Mouse (Mus musculus) embryonic stem cell, embryonic (primary cell): Measurements from ENCODE around the gene Itpk1.

Experiments
- CTCF ChIA-PET, 4 experiments: fragments of 300-600 bp in 2 of 4; fragments of 350-600 bp in 2 of 4; sonication (Branson Sonifier 250); formaldehyde crosslinking; loops; one replicate each; lab custom pipeline; 2022; ENCODE audit warnings: inconsistent platforms in 2 of 4; lab: Charles Lee
- POLR2A ChIA-PET, 4 experiments: fragments of 300-600 bp in 2 of 4; fragments of 350-600 bp in 2 of 4; sonication (Branson Sonifier 250); formaldehyde crosslinking; loops; one replicate each; lab custom pipeline; 2022; ENCODE audit warnings: antibody characterized with exemption in 4 of 4, inconsistent platforms in 1 of 4; lab: Charles Lee

The Itpk1 gene

DNA sequence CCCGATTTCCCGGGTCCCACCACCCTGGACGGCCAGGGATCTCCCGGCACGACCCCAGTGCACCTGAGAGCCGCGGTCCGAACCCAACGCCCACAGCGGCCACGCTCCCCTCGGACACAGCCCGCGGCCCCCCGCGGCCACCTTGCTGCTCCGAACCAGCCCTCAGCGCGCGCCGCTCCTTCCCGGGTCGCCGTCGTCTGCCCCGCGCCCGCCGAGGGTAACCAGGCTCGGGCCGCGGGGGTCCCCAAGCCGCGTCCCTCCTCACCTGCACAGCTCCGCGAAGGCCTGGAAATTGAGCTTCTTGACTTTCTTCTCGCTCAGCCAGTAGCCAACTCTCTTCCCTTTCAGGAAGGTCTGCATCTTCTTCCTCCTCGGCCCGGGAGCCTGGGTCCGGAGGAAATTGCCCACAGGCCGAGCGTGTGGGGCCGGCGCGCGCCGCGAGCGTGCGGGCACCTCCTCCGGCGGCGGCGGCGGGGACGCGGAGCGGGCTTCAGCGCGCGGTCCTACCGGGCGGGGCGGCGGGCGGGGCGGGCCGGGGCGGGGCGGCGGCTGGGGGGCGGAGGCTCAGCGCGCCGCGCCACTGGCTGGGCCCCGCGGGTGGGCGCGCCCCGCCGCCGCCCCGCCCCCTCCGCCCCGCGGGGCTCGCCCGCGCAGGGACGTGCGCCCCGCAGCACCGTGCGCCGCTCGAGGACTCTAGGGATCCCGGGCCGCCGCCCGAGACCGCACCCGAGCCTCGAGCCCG, at the start of gene Itpk1:
TSS of gene Itpk1 (minus strand) at position 474 of the 742 bp plus-strand sequence.
- POLR2A ChIA-PET = interaction anchor here (0.5 to 33.8 kb wide), 30 partner anchors 9 to 265 kb away, joined by 3 to 1125 read pairs (median 4); partner anchors contain the start of genes Gm28051 (in 1 of the 4), Gon7 (in 1 of the 4), Lgmn (in 1 of the 4) and Moap1 (in 1 of the 4)
- CTCF ChIA-PET = interaction anchor here (0.5 to 7.6 kb wide), 43 partner anchors 9 to 386 kb away, joined by 3 to 68 read pairs (median 5); partner anchors contain the start of genes Moap1 (in 2 of the 4), Tmem251 (in 2 of the 4), Gm28051 (in 1 of the 4) and Golga5 (in 1 of the 4)

DNA sequence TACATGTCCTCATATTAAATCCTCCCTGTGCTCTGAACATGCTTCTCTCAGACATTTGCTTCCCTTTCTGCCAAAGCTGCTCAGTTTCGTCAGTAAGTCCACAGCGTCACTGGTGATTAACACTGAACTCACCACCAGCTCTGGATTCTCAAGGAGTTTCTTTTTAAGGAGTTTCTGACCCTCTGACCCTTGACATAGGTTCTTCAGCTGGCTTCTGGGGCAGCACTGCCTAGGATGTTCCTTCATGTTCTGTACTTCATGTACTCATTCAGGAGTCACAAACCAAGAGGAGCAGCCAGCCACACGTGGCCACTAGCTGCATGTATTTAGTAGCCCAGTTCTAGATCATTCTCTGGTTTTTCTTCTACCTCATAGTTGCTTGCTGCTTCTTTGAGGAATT, 43.5 kb upstream of the Itpk1 start:
- ChIA-PET POLR2A (interaction anchor here in 2 of 4 experiments (0.6 to 3.6 kb wide), 8 partner anchors 8 to 422 kb away, joined by 3 to 29 read pairs (median 4); partner anchors contain the start of genes Gm28051 (in 2 of the 2), Gon7 (in 2 of the 2), Ubr7 (in 2 of the 2) and Gm20604 (in 1 of the 2)), CTCF (interaction anchor here in 2 of 4 experiments (0.6 to 1.1 kb wide), 2 partner anchors 8 to 248 kb away, joined by 3 read pairs; no protein-coding TSS in a partner anchor)

DNA sequence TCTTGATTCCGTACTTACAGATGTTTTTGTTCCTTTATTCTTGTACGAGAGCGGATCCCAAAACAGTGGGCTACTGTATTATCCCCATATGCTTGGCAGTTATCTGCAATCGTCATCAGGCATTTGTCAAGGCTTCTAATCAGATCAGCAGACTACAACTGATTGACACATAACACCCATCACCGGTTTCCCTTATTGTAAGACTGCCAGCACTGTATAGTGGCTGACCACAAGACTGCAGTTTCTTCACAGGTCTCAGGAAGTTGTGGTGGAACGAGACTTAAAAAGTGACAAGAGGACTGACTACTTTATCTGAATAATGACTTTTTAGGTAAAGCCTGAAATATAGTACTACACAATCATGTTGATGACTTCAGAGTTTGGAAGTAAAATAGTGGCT, 40.1 kb upstream of the Itpk1 start:
- CTCF ChIA-PET = interaction anchor here in 1 of 4 experiments (1.1 to 1.7 kb wide), 2 partner anchors 220 to 245 kb away, joined by 3 to 6 read pairs; no protein-coding TSS in a partner anchor

DNA sequence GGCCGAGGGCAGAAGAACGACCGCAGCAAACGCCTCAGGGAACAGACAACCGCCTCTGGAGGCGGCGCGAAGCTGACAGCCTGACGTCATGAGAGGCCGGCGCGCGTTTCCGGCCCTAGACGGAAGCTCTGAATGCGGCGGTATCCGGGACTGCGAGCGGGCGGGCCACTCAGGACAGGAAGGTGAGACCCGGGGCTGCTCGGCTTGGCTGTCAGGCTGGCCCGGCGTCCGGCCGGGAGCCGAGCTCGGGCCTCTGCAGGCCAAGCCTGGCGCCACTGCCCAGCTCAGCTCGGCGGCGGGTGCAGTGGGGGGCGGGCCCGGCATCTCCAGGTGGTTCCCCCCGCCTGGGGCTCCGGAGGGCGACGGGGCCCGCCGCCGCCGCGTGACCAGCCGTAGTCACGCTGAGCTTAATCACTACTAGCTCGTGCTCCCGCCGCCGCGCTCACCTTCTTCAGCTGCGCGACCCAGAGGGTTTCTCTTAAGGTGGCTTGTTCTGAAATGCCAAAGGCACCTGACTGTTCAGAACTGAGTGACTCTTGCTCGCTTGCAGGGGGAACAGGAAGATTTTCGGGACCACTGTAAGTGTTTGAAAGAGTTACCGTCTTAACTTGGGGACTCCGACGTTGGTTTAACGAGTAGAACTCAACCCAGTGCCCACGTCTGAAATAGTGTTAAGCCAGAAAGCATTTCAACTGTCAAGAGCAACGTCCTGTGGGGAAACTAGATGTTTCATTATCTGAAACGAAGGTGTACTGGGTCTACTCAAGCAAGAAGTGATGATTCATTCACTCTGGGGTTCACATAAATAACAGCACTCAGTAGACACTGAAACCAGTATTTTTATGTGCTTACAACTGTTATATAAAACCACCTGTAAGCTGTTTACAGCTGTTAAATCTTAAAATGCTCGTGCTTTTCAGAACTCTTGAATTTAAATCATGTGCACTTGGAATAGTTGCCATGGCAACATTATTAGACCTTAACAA, 39.2 kb upstream of the Itpk1 start, which contains the start of the genes Moap1 and Tmem251:
TSS of gene Moap1 (minus strand) at position 73 of the 986 bp plus-strand sequence.
TSS of gene Tmem251 (plus strand) at position 174 of the 986 bp plus-strand sequence.
- CTCF ChIA-PET = interaction anchor here in 3 of 4 experiments (0.6 to 1.7 kb wide), 17 partner anchors 8 to 275 kb away, joined by 3 to 7 read pairs (median 3); partner anchors contain the start of genes Itpk1 (in 2 of the 3), Gm28051 (in 1 of the 3), Golga5 (in 1 of the 3) and Gon7 (in 1 of the 3)

More for the DNA sequence above, 40.1 kb upstream of the Itpk1 start:
- POLR2A ChIA-PET = interaction anchor here in 3 of 4 experiments (1.2 to 4.1 kb wide), 15 partner anchors 10 to 787 kb away, joined by 3 to 60 read pairs (median 7); partner anchors contain the start of genes Gm20604 (in 2 of the 3), Gm28051 (in 2 of the 3), Gon7 (in 2 of the 3) and Ubr7 (in 2 of the 3)

DNA sequence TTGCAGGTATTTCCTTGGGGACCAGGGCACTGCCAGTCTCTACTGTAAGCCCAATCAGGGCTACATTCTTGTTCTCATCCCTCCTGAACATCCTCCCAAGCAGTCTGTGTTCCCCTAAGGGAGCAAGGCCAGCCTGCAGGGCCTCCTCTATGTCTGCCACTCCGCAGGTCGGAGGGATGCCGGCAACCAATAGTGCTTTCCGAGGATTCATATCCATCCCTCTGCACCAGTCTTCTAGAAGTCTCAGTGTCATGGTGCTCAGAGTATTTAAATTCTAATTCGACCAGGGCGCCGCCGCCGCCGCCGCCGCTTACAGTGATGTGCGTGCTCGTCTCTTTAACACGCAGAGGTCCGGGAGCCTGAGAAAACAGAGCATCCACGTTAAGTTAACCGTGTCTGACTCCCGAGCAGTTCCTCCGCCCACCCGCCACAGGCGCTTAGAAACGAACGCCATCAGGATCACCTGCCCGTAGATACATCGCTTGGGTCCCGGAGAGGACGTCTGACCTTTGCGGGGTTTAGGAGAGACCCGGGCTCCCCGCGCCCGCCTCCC, 38.4 kb upstream of the Itpk1 start:
- CTCF ChIA-PET = interaction anchor here in 3 of 4 experiments (0.7 to 1.7 kb wide), 12 partner anchors 12 to 274 kb away, joined by 3 to 7 read pairs (median 4); partner anchors contain the start of genes Itpk1 (in 2 of the 3), Gm28051 (in 1 of the 3), Golga5 (in 1 of the 3) and Gon7 (in 1 of the 3)
- POLR2A ChIA-PET = interaction anchor here (0.6 to 4.8 kb wide), 71 partner anchors 8 to 789 kb away, joined by 3 to 60 read pairs (median 5); partner anchors contain the start of genes Gm20604 (in 3 of the 4), Gm28051 (in 3 of the 4), Gon7 (in 3 of the 4) and Ubr7 (in 3 of the 4)

More for the DNA sequence above, 39.2 kb upstream of the Itpk1 start, which contains the start of the genes Moap1 and Tmem251:
- POLR2A ChIA-PET = interaction anchor here (0.5 to 4.1 kb wide), 78 partner anchors 8 to 828 kb away, joined by 3 to 60 read pairs (median 4); partner anchors contain the start of genes Gm20604 (in 3 of the 4), Gm28051 (in 3 of the 4), Gon7 (in 3 of the 4) and Ubr7 (in 3 of the 4)

DNA sequence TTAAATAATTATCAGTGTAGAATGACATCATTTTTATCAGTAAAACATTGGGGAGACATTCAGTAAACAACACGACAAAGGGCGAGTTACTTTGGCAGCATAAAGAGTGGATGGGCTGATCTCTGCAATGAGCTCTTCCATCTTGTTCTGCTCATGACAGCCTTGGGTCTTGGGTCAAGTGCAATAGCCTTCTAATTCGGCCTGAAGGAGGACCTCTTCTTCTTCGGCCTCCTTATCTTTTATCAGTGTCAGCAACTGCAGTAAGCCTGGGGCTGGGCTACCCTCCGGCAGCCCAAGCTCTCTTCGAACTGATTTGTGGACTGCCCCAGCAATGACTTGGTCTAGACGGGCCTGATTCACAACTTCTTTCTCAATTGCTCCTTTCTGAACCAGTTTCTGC, 37.3 kb upstream of the Itpk1 start:
- CTCF ChIA-PET = interaction anchor here in 1 of 4 experiments (0.6 kb wide), 1 partner anchor 30 kb away, joined by 3 read pairs; no protein-coding TSS in a partner anchor
- POLR2A ChIA-PET = interaction anchor here in 2 of 4 experiments (0.7 to 4.8 kb wide), 6 partner anchors 12 to 39 kb away, joined by 3 to 38 read pairs (median 3); no protein-coding TSS in a partner anchor

DNA sequence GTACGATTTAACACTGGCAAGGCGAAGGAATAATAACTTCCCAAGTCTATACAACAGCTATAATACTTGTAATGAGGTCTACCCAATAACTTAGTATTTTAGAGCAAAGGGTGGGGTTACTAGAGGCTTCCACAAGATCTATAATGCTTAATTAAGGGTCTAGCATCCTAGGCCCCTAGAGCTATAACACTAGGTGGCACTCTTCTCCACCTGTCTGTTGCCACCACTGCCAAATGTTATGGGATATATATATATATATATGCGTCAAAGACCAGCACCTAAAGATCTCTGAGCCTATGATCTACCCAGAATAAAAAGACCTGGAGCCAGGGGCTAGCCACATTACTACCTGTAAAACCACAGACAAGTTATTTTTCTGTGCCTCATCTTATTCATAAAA, 35.6 kb upstream of the Itpk1 start:
- POLR2A ChIA-PET = interaction anchor here in 3 of 4 experiments (0.7 to 32.5 kb wide), 14 partner anchors 8 to 765 kb away, joined by 3 to 1125 read pairs (median 4); partner anchors contain the start of genes Cpsf2 (in 1 of the 3), Gm20604 (in 1 of the 3), Gm28051 (in 1 of the 3) and Gon7 (in 1 of the 3)

DNA sequence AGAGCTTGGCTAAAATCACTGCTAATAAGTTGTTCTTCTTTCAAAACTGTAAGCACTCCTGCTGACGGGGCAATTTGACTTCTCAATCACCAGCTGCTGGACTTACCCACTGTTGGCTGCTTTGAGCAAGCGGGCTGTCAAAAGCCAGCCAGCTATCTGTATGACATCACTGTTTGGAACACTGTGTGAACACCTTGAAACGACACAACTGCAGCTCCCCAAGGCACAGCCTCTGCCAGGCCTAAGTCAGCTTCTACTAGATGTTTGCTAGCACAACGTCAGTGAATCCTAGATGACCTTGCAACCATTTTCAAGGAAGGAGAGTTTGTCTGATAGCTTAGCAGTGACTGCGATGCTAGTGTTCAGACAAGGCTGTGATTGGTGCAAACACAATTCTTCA, 34.4 kb upstream of the Itpk1 start:
- CTCF ChIA-PET = interaction anchor here (0.6 to 1.8 kb wide), 8 partner anchors 18 to 278 kb away, joined by 3 to 7 read pairs (median 3); partner anchors contain the start of genes Gm28051 (in 1 of the 4), Gon7 (in 1 of the 4) and Ubr7 (in 1 of the 4)
- POLR2A ChIA-PET = interaction anchor here in 2 of 4 experiments (0.6 to 32.5 kb wide), 9 partner anchors 8 to 300 kb away, joined by 3 to 1125 read pairs (median 3); partner anchors contain the start of genes Itpk1 (in 1 of the 2) and Lgmn (in 1 of the 2)

More for the DNA sequence above, 35.6 kb upstream of the Itpk1 start:
- CTCF ChIA-PET = interaction anchor here (0.6 to 1.8 kb wide), 32 partner anchors 8 to 1813 kb away, joined by 3 to 12 read pairs (median 3); partner anchors contain the start of genes Gm28051 (in 2 of the 4), Golga5 (in 2 of the 4), Gon7 (in 2 of the 4) and Ubr7 (in 2 of the 4)

DNA sequence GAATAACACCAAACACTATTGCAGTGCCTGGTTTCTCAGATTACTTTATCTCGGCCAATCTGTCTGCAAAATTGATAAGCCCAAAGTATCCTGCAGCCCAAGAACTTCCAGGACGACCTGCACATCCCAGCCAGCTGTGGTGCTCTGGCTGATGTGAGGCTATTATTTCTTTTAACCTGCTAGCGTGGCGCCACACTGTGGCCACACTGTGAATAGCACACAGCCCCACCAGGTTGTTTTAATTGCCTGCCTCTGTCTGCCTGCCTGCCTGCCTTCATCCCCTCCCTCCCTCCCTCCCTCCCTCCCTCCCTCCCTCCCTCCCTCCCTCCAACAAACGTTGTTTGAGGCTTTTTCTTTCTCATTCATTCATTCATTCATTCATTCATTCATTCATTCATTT, 28.7 kb upstream of the Itpk1 start:
- ChIA-PET CTCF (interaction anchor here in 3 of 4 experiments (0.6 to 2.3 kb wide), 19 partner anchors 10 to 477 kb away, joined by 3 to 9 read pairs (median 4); partner anchors contain the start of gene Lgmn (in 1 of the 3)), POLR2A (interaction anchor here in 3 of 4 experiments (0.8 to 32.5 kb wide), 8 partner anchors 11 to 342 kb away, joined by 3 to 1125 read pairs (median 12); partner anchors contain the start of genes Itpk1 (in 2 of the 3), Moap1 (in 2 of the 3), Tmem251 (in 2 of the 3) and Lgmn (in 1 of the 3))

DNA sequence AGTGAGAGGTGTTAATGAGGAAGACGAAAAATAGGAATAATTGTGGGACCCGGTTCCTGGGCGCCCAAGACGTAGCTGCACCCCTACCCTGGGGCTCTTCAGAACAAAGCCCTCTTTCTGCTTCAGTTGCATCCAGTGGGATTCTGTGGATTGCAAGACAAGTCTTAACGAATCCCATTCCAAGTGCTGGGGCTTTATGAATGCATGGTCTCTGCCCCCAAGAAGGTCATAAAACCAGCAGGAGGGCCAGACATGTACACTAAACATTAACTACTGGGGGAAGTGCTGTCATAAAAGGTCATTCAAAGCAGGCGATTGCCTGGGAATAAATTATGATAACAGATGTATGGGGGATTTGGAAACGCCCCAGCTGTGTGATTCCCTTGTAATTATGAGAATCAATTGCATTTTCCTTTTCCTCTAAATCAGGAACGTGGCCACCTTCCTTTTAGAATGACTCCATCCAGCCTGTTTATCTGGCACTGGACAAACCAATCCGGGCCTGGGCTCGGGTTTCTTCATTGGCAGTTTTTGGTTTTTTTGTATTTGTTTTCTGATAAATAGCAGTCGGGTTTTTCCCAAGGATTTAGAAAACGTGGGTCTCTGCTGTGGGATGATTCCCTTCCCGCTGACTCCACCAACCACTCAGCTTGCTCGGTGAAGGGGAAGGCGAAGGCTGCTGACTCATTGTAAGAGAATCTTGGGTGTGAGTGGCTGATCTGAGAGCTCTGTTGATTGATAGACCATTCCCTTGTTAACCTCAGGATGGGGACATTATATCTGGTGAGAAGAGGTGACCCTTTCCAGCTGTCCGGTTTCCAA, 26.3 kb upstream of the Itpk1 start:
- POLR2A ChIA-PET = interaction anchor here (0.6 to 32.5 kb wide), 31 partner anchors 9 to 596 kb away, joined by 3 to 1125 read pairs (median 6); partner anchors contain the start of genes Moap1 (in 4 of the 4), Tmem251 (in 4 of the 4), Gm28051 (in 2 of the 4) and Golga5 (in 2 of the 4)
- CTCF ChIA-PET = interaction anchor here in 3 of 4 experiments (0.6 to 2.6 kb wide), 14 partner anchors 9 to 262 kb away, joined by 3 to 8 read pairs (median 4); partner anchors contain the start of genes Golga5 (in 1 of the 3), Itpk1 (in 1 of the 3), Moap1 (in 1 of the 3) and Tmem251 (in 1 of the 3)

DNA sequence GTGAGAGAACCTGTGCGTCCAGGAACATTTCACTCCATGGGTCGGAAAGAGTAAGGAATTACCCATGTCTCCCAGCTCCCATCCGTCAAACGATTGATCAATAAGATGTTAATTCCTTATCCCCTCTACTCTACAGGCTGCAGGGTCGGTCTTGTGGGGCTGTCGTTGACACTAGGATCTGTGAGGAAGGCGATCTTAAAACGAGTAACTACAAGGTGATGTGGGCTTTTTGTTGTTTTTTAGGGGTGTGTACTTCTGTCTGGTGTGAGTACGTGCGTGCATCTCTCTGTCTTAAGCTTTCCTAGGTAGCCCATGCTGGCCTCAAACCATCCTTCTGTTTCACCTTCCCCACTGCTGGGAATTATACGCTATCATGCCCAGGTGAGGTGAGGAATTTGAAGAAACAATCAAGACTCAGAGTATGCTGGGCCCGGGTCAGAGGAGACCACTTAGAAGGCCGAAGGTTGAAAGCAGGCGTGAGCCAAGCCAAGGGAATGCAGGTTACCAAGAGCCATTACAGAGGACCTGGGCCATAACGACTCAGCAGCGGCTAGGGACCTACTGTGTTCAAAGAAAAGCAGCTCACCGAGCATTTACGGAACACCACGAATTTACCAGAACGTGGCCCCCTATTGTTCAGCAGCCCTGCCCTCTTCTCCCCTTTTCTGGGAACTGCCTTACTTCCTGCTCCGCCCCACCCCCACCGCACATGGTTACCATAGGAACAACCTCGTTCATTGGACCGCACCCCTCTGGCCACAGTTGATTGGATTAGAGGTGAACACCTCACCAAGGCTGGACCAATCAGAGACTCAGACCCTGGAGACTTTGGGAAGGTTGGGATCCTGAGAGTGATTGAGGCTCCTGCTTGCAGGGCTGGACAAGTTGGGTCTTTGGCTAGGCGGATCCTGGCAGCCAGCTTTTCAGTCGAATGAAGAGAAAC, 25.4 kb upstream of the Itpk1 start:
- ChIA-PET POLR2A (interaction anchor here (0.6 to 32.5 kb wide), 38 partner anchors 9 to 597 kb away, joined by 3 to 1125 read pairs (median 5); partner anchors contain the start of genes Moap1 (in 4 of the 4), Tmem251 (in 4 of the 4), Gm28051 (in 2 of the 4) and Golga5 (in 2 of the 4)), CTCF (interaction anchor here in 3 of 4 experiments (0.6 to 2.6 kb wide), 15 partner anchors 8 to 261 kb away, joined by 3 to 8 read pairs (median 4); partner anchors contain the start of genes Golga5 (in 1 of the 3), Itpk1 (in 1 of the 3), Moap1 (in 1 of the 3) and Tmem251 (in 1 of the 3))

DNA sequence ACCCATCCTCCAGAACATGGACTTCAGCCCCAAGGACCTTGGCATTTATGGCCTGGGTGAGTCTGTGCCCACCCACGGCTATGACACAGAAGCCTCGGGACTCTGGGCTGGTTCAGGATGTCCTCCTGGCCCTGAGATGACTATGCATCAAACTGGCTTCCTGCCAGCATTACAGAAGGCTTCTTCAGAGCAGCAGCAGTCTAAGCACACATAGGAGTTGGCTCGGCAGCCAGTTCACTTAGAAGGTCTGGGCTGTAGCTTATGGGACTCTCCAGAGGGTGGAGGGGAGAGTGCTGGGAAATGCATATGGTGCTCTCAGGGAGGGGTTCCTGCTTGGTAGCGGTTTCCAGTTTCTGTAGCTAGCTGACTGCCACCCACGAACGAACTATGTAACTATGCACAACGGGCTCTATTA, 21.0 kb upstream of the Itpk1 start:
- CTCF ChIA-PET = interaction anchor here (0.6 to 2.0 kb wide), 9 partner anchors 9 to 226 kb away, joined by 3 to 17 read pairs (median 4); partner anchors contain the start of gene Itpk1 (in 1 of the 4)
- POLR2A ChIA-PET = interaction anchor here in 3 of 4 experiments (0.8 to 32.5 kb wide), 21 partner anchors 11 to 286 kb away, joined by 3 to 1125 read pairs (median 4); partner anchors contain the start of genes Moap1 (in 3 of the 3), Tmem251 (in 3 of the 3), Gm28051 (in 2 of the 3) and Golga5 (in 2 of the 3)
